Mouse (Mus musculus) heart, adult 2 months (tissue): ENCODE measurements around the gene Map3k7.

Experiments used
- CTCF ChIP-seq: fragments of 200-600 bp; IDR thresholded peaks from 2 replicates; pipeline ENCODE4 v1.8.1; 2022; ENCODE audit warnings: antibody characterized with exemption, mild to moderate bottlenecking, moderate library complexity
- EP300 ChIP-seq: fragments of 200-500 bp; IDR thresholded peaks from 2 replicates; pipeline ENCODE4 v1.6.1; 2011; ENCODE audit warnings: low read depth, low read length, control low read depth; ENCODE audit not compliant: insufficient read depth
- POLR2A ChIP-seq: fragments of 200-500 bp; IDR thresholded peaks from 2 replicates; pipeline ENCODE4 v1.6.1; 2011; ENCODE audit warnings: mild to moderate bottlenecking, low read depth, low read length, control low read depth; ENCODE audit not compliant: insufficient read depth

- TF ChIP-seq EP300 (no peak), POLR2A (no peak), CTCF (no peak)
These were observed 63.2 kb downstream of the Map3k7 start for GRCm38 (mm10) chr4:32027094-32027493.
